Mouse (Mus musculus) kidney, adult 2 months (tissue): Measurements from ENCODE around the gene Gp1bb.

Experiments used
- CTCF ChIP-seq: fragments of 200-500 bp; conservative IDR thresholded peaks from 2 replicates; pipeline ENCODE4 v1.5.1; 2011; ENCODE audit warnings: low read depth, mild to moderate bottlenecking, control low read depth, low read length, moderate library complexity, mixed read lengths; ENCODE audit not compliant: insufficient read depth, insufficient read length
- POLR2A ChIP-seq: fragments of 200-500 bp; IDR thresholded peaks from one replicate; pipeline ENCODE4 v1.6.1; 2011; ENCODE audit warnings: low read depth, low read length, control low read depth

DNA sequence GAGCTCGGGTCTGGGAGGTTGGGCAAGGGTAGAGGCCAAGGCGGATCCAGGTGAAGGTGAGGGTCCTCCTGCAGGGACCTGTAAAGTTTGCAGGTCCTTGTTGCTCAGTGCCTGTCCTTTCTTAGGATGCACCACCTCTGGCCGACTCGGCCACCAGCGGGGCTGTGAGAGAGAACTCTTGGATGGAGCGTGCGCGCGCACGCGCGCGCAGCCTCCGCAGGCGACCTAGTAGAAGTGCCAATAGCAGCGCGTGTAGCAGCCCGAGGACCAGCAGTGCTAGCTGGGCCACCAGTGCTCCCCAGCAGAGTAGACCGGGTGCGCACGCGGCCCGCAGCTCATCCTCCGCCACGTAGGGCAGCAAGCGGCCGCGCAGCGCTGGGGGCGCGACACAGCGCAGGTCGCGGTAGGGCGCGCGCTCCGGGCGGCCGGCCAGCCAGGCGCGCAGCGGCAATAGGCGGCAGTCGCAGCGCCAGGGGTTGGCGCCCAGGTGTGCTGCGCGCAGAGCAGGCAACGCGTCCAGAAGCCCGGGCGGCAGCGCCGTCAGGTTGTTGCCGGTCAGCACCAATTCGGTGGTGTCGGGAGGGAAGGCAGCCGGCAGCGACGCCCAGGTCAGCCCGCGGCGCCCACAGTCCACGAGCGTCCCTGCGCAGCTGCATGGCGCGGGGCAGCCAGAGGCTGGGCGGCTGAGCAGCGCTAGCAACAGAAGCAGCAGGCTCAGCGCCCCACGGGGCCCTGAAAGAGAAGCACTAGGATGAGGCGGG lies 1.4 kb downstream of the Gp1bb start:
- no peak for TF ChIP-seq CTCF
- no peak for TF ChIP-seq POLR2A
